Mouse (Mus musculus): Measurements from ENCODE around the gene Capn11.

Gene Capn11

DNA sequence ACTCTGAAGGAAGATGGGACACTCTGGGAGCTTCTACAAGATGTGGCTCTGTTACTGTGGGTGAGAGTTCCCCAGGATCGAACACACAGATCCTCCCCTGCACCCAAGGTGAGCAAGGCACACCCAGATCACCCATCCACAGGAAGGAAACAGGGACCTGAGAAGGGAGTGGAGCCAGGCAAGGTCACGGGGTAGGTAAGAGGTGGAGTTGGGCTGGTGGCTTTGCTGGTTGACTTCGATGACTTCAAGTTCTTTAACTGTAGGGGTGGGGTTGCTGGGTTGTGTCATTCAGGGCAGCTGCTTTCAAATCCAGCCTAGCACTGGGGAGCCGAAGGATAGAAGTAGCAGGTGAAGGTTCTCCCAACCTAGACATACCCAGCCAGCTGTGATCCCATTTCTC is 23.7 kb upstream of the Capn11 start:
- DNase-seq (ENCODE audit: low spot score in 2 of 2): no peak

GRCm38 (mm10) chr17:45681588-45681987 is 22.5 kb upstream of the Capn11 start:
- no peak for DNase-seq (ENCODE audit: low spot score in 2 of 2)

DNA sequence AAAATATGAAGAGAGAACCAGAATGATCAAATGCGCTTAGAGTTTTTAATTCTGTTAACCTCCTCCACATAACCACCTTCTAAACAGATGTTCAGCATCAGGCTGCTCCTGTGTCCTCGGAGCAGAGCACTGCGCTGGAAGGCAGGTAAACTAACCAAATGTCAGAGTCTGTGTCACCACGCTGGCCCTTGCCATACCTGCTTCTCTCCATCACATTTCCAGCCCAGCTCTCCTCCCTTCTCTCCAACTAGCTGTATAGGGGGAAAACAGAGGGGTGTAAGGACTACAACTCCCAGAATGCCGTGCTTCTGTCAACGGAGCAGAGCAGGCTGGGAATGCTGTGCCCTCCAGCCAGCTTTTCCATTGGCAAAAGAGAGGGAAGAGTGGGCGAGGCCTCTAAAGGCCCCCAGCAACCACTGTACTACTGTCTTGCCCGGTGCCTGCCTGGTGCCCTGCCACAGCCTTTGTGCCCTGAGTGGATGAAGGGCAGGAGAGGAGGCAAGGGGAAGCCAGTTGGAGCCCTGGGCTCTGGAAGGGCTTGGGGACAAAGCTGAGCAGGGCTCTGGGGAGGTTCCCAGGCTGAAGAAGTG is 21.4 kb upstream of the Capn11 start:
- DNase-seq (ENCODE audit: low spot score in 2 of 2): peak; percentile 65 to 69

DNA sequence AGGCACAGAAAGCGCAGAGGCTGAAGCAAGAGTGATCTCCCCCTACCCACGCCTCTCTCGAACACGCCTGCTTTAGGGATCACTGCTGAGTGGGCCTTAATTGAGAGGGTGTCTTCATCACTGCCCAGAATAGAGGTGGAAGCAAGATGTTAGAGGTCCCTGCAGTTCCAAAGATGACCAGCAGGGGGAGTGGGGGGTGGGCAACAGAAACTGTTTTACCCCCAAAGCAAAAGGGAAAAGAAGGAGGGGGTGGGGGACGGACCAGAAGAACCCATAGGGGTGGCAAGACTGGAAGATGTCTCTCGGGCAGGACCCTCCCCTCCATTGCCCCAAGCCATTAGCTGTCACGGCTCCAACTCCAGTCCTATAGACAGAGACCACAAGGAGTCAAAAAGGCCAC is 19.0 kb upstream of the Capn11 start:
- DNase-seq (ENCODE audit: low spot score in 2 of 2): no peak

DNA sequence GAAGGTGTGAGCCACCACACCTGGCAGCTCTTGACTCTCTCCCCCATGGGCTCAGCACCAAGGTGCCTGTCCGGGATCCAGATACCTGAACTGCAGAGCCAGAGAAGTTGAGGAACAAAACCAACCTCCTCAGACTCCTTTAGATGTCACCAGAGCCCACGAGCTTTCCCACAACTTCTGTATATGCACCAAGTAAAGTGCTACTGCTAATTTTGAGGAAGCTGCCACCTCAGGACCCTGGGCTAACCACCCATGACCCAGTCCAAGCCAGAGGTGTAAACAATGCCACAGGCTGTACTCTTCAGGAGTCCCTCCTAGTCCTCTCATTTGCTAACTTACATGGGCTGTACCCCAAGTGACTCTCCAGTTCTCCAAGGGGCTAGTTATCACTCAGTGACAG is 13.5 kb upstream of the Capn11 start:
- DNase-seq (ENCODE audit: low spot score in 2 of 2): no peak

- no peak for DNase-seq (ENCODE audit: low spot score in 2 of 2)
These were observed 12.7 kb upstream of the Capn11 start for GRCm38 (mm10) chr17:45671821-45672220.

DNA sequence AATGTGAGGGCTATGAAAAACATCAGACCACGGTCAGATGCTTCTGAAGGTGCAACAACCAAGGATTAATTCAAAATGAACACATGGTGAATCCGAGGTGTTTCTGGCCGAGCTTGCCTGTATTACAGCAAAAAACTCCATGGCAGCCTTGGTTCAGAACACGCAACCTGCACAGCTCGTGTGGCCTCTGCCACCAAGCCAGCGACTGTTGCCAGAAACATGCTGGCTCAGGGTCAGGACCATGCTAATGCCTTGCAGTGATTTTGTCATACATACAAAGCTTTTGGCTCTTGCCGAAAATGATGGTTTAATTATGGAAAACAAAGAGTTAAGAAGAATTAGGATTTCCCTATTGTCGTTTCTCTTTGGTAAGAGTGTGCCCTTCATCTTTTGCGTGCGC is 8.9 kb upstream of the Capn11 start:
- DNase-seq (ENCODE audit: low spot score in 2 of 2): no peak

DNA sequence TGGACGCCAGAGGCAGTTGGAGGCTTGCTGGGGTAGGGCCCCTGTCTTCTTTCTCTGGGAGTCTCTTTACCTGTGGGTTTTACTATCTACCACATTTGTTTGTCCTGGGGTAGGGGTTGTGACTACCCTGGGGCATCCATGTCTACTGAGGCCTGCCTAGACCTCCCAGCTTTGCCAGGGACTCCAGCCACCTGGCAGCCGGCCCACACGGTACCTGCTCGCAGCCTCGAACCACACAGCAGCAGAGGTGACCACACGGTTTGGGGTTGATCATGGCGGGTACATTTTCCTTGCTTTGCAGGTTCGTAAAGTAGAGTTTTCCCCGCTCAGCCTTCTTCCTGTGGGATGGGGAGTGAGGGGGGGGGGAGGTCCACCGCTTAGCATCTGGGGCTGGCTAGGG is 8.4 kb upstream of the Capn11 start:
- no peak for DNase-seq (ENCODE audit: low spot score in 2 of 2)

- no peak for DNase-seq (ENCODE audit: low spot score in 2 of 2)
These were observed 7.0 kb upstream of the Capn11 start for GRCm38 (mm10) chr17:45666091-45666490.

GRCm38 (mm10) chr17:45664608-45665007 is 5.5 kb upstream of the Capn11 start:
- DNase-seq (ENCODE audit: low spot score in 2 of 2): no peak

- DNase-seq (ENCODE audit: low spot score in 2 of 2): peak; percentile 70 to 80
These were observed 4.2 kb upstream of the Capn11 start for GRCm38 (mm10) chr17:45663106-45663919.

GRCm38 (mm10) chr17:45655820-45656219 is 3.3 kb downstream of the Capn11 start:
- DNase-seq (ENCODE audit: low spot score in 2 of 2): no peak

- no peak for DNase-seq (ENCODE audit: low spot score in 2 of 2)
These were observed 5.9 kb downstream of the Capn11 start for GRCm38 (mm10) chr17:45653233-45653632.

DNA sequence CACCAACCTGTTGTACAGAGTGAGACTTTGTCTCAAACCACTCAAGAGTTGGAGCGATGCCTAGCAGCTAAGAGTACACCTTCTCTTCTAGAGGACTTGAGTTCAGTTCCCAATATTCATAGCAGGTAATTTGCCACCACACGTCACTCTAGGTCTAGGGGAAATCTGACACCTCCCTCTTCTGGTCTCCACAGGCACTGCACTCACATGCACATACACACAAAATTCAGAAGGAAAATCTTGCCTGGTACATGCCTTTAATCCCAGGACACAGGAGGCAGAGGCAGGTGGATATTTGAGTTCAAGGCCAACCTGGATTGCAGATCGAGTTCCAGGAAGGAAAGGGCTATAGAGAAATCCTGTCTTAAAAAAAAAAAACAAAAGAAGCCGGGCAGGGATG is 14.9 kb downstream of the Capn11 start:
- no peak for DNase-seq (ENCODE audit: low spot score in 2 of 2)

DNA sequence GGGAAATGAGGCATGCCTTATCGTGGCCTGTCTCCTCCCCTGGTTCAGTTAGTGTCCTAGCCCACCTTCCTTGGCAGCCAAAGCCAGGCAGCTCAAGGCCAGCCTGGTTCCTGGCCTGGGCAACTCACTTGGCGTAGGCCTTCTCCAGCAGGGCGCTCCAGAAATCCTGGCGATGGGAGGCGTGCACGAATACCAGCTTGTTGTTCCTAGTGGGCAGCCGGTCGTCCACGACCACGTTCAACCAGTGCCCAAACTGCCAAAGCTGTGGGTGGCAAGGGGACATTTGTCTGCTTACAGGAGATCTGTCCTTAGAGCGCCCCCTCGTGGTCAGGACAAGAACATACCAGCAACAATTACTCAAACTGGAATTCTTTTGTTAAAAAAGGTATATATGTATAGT is 16.4 kb downstream of the Capn11 start:
- peak; percentile 57 to 62 for DNase-seq (ENCODE audit: low spot score in 2 of 2)

GRCm38 (mm10) chr17:45641981-45642380 is 17.1 kb downstream of the Capn11 start:
- no peak for DNase-seq (ENCODE audit: low spot score in 2 of 2)

DNA sequence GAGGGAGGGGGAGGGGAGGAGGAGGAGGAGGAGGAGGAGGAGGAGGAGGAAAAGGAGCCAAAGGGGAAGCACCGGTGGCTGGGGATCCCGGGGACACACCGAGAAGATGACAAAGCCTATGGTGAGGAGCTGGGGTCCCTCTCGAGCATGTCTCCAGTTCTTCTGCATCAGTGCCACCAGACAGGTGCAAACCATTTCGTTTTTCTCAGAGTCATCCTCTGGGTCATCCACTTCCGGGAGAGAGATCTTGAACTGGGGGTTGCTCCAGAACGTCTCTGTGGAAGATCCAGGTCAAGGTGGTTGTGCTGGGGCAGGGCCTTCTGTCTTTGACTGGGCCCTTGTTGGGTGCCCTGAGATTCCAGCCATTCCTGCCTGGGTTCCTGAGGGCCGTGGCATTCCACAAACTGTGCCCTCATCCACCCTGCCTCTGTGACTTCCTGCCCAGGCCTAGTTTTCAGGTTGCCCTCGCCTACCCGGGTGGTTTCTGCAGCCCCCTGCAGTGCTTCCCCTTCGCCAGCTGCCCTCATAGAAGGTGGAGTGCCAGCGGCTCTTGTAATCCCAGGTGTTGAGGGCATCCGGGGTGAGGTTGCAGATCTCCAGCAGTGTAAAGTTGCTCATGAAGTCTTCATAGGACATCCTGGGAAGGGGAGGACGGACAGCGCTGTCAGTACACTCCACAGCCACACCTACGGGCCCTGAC is 20.4 kb downstream of the Capn11 start:
- no peak for DNase-seq (ENCODE audit: low spot score in 2 of 2)

DNA sequence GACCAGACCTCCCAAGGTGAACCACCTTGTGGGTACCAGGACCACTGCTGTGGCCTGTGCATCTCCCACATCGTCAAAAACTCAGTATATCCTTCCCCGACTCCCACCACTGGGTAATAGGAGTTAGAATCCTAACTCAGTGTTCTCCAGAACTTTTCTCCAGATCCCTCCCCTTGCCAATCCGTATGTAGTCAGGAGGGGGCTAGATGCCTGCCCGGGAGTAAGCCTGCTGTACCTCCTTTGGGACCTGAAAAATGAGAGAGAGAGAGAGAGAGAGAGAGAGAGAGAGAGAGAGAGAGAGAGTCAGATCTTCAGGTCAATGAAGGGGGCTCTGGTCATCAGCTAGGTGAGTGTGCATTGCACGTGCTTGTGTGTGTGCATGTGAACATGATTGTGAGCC is 25.1 kb downstream of the Capn11 start:
- no peak for DNase-seq (ENCODE audit: low spot score in 2 of 2)

DNA sequence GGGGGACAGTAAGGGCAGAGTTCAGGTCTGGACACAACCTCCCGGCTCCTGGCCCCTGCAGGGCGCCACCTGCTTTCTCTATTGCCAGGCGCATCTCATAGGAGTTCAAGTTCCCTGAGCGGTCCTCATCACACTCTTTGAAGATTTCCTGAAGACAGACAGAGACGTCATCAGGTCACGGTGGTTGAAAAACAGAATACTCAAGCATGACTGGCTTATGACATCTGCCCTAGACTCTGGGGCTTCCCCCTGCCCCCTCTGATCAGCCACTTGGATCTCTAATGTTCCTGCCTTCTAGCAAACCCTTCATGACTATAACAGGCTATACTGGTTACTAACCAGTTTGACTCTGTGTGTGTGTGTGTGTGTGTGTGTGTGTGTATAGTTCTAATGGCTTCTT is 27.2 kb downstream of the Capn11 start:
- DNase-seq (ENCODE audit: low spot score in 2 of 2): no peak

- no peak for DNase-seq (ENCODE audit: low spot score in 2 of 2)
These were observed 28.1 kb downstream of the Capn11 start for GRCm38 (mm10) chr17:45630992-45631391.

- peak; percentile 53 to 60 for DNase-seq (ENCODE audit: low spot score in 2 of 2)
These were observed 29.0 kb downstream of the Capn11 start for GRCm38 (mm10) chr17:45629861-45630694.
